Mouse (Mus musculus) lung, postnatal 36 days (tissue): ENCODE results near the gene Mta1.

ENCODE experiments used
- DNase-seq: peaks from one replicate; pipeline ENCODE4 v3.0.0; 2022; ENCODE audit warnings: mixed read lengths

The Mta1 gene

GRCm38 (mm10) chr12:113149896-113150295, 51.8 kb downstream of the Mta1 start:
- DNase-seq, result no peak

GRCm38 (mm10) chr12:113150591-113150990, 52.5 kb downstream of the Mta1 start:
- DNase-seq, result no peak

- no peak for DNase-seq
Measured at GRCm38 (mm10) chr12:113151046-113151445, 53.0 kb downstream of the Mta1 start.

GRCm38 (mm10) chr12:113151661-113152271, 53.7 kb downstream of the Mta1 start:
- DNase-seq, result peak; percentile 76

GRCm38 (mm10) chr12:113152272-113152661, 54.2 kb downstream of the Mta1 start:
- DNase-seq, result peak; percentile 71

- DNase-seq, result no peak
Measured at GRCm38 (mm10) chr12:113152991-113153525, 55.0 kb downstream of the Mta1 start.

- DNase-seq, result peak; percentile 45
Measured at GRCm38 (mm10) chr12:113153971-113154370, 55.9 kb downstream of the Mta1 start.

- DNase-seq, result no peak
Measured at GRCm38 (mm10) chr12:113154747-113155075, 56.6 kb downstream of the Mta1 start.

- peak; percentile 82 for DNase-seq
Measured at GRCm38 (mm10) chr12:113155076-113155771, 57.1 kb downstream of the Mta1 start.

GRCm38 (mm10) chr12:113155887-113156539, 57.9 kb downstream of the Mta1 start, which contains the start of gene Tedc1:
Gene Tedc1 (plus strand): TSS chr12:113156421.
- peak; percentile 99 for DNase-seq

GRCm38 (mm10) chr12:113156540-113156929, 58.5 kb downstream of the Mta1 start:
- no peak for DNase-seq

- DNase-seq, result no peak
Measured at GRCm38 (mm10) chr12:113157002-113157401, 58.9 kb downstream of the Mta1 start.

GRCm38 (mm10) chr12:113157521-113157920, 59.4 kb downstream of the Mta1 start:
- DNase-seq, result no peak

- no peak for DNase-seq
Measured at GRCm38 (mm10) chr12:113157971-113158370, 59.9 kb downstream of the Mta1 start.

GRCm38 (mm10) chr12:113163561-113164006, 65.5 kb downstream of the Mta1 start:
- DNase-seq, result no peak

- DNase-seq, result no peak
Measured at GRCm38 (mm10) chr12:113168031-113168536, 70.0 kb downstream of the Mta1 start.

- no peak for DNase-seq
Measured at GRCm38 (mm10) chr12:113176960-113177725, 79.1 kb downstream of the Mta1 start.

- DNase-seq, result no peak
Measured at GRCm38 (mm10) chr12:113181020-113181419, 82.9 kb downstream of the Mta1 start.

GRCm38 (mm10) chr12:113184945-113185344, 86.9 kb downstream of the Mta1 start:
- DNase-seq, result no peak

GRCm38 (mm10) chr12:113185442-113186291, 87.6 kb downstream of the Mta1 start, which contains the start of gene Tmem121:
Gene Tmem121 (plus strand): TSS chr12:113185930.
- DNase-seq, result no peak

GRCm38 (mm10) chr12:113186326-113187010, 88.4 kb downstream of the Mta1 start:
- no peak for DNase-seq
